Mouse (Mus musculus): ENCODE results near the gene Trpc7.

Gene Trpc7

GRCm38 (mm10) chr13:56790683-56791082 lies 105.1 kb downstream of the Trpc7 start:
- peak; percentile 62 to 66 for DNase-seq (ENCODE audit: low spot score in 2 of 2)

GRCm38 (mm10) chr13:56782621-56783020 lies 113.2 kb downstream of the Trpc7 start:
- DNase-seq (ENCODE audit: low spot score in 2 of 2), result peak in 1 of 2 experiments; percentile 41

GRCm38 (mm10) chr13:56781697-56782096 lies 114.1 kb downstream of the Trpc7 start:
- DNase-seq (ENCODE audit: low spot score in 2 of 2), result peak; percentile 48 to 55

- DNase-seq (ENCODE audit: low spot score in 2 of 2), result peak in 1 of 2 experiments; percentile 32
Observed at GRCm38 (mm10) chr13:56780746-56781469, 114.9 kb downstream of the Trpc7 start.

- DNase-seq (ENCODE audit: low spot score in 2 of 2), result no peak
Observed at GRCm38 (mm10) chr13:56774304-56774703, 121.5 kb downstream of the Trpc7 start.

- no peak for DNase-seq (ENCODE audit: low spot score in 2 of 2)
Observed at GRCm38 (mm10) chr13:56773262-56773870, 122.4 kb downstream of the Trpc7 start.

GRCm38 (mm10) chr13:56772592-56772991 lies 123.2 kb downstream of the Trpc7 start:
- DNase-seq (ENCODE audit: low spot score in 2 of 2), result no peak

- no peak for DNase-seq (ENCODE audit: low spot score in 2 of 2)
Observed at GRCm38 (mm10) chr13:56770786-56771185, 125.0 kb downstream of the Trpc7 start.

- no peak for DNase-seq (ENCODE audit: low spot score in 2 of 2)
Observed at GRCm38 (mm10) chr13:56770136-56770578, 125.6 kb downstream of the Trpc7 start.

GRCm38 (mm10) chr13:56769431-56769830 lies 126.4 kb downstream of the Trpc7 start:
- DNase-seq (ENCODE audit: low spot score in 2 of 2), result no peak

GRCm38 (mm10) chr13:56766211-56766610 lies 129.6 kb downstream of the Trpc7 start:
- DNase-seq (ENCODE audit: low spot score in 2 of 2), result peak in 1 of 2 experiments; percentile 33

GRCm38 (mm10) chr13:56765284-56766032 lies 130.3 kb downstream of the Trpc7 start:
- DNase-seq (ENCODE audit: low spot score in 2 of 2), result no peak

- DNase-seq (ENCODE audit: low spot score in 2 of 2), result no peak
Observed at GRCm38 (mm10) chr13:56762446-56763229, 133.2 kb downstream of the Trpc7 start.

- peak; percentile 70 to 77 for DNase-seq (ENCODE audit: low spot score in 2 of 2)
Observed at GRCm38 (mm10) chr13:56758492-56758891, 137.3 kb downstream of the Trpc7 start.

GRCm38 (mm10) chr13:56757201-56757600 lies 138.6 kb downstream of the Trpc7 start:
- DNase-seq (ENCODE audit: low spot score in 2 of 2), result no peak

GRCm38 (mm10) chr13:56755871-56756270 lies 139.9 kb downstream of the Trpc7 start:
- DNase-seq (ENCODE audit: low spot score in 2 of 2), result no peak

GRCm38 (mm10) chr13:56753192-56753951 lies 142.4 kb downstream of the Trpc7 start, which contains the start of gene Gm45623:
Gm45623 (minus strand) TSS chr13:56753827.
- no peak for DNase-seq (ENCODE audit: low spot score in 2 of 2)

GRCm38 (mm10) chr13:56752474-56753191 lies 143.2 kb downstream of the Trpc7 start:
- DNase-seq (ENCODE audit: low spot score in 2 of 2), result no peak

- DNase-seq (ENCODE audit: low spot score in 2 of 2), result no peak
Observed at GRCm38 (mm10) chr13:56751774-56752173, 144.0 kb downstream of the Trpc7 start.

GRCm38 (mm10) chr13:56749377-56749776 lies 146.4 kb downstream of the Trpc7 start:
- no peak for DNase-seq (ENCODE audit: low spot score in 2 of 2)

Data from right cerebral cortex, adult 2 months (tissue).